Mouse (Mus musculus): ENCODE measurements around the gene Slc7a6os. TPM values are rescaled to one million over a fixed set of nuclear protein-coding genes. Genes with fewer than 3 reads are reported as not detected.
A peak's percentile ranks its signal among the peaks of the same experiment; 100 is the strongest.
"Not testable (repeated sequence)": the region's sequence is repeated elsewhere in the genome, so short reads cannot be mapped to it uniquely, and the experiment has no call there.

Slc7a6os gene
- polyA plus RNA-seq, 1 experiment from 2014 or later, result 33.1 TPM

- H3K4me2 ChIP-seq (ENCODE audit: low read length), result no peak overlapping the region
- WGBS, result 92% methylated on average over 3 of the region's 3 CpGs
- no peaks in the 10 kb centered on the region for H3K27me3 ChIP-seq (ENCODE audit: control insufficient read depth, insufficient read depth, low read depth, low read length)
- no peaks in the 10 kb centered on the region for H3K4me1 ChIP-seq (ENCODE audit: control insufficient read depth, insufficient read depth, low read length)
- no peak for ATAC-seq
- H3K9ac ChIP-seq (ENCODE audit: low read depth, low read length), result no peak overlapping the region
- peaks cover 31% of the 10 kb centered on the region for H3K36me3 ChIP-seq (ENCODE audit: control insufficient read depth, insufficient read depth, low read length)
- H3K9me3 ChIP-seq (replicated peaks; ENCODE audit: control insufficient read depth, low read length, poor library complexity, severe bottlenecking), result no peaks in the 10 kb centered on the region
- no peak overlapping the region for H3K27ac ChIP-seq (ENCODE audit: low read length)
- H3K4me3 ChIP-seq (ENCODE audit: low read depth, low read length), result no peak overlapping the region
Observed at GRCm38 (mm10) chr8:106219620-106220019, 8.9 kb upstream of the Slc7a6os start.

DNA sequence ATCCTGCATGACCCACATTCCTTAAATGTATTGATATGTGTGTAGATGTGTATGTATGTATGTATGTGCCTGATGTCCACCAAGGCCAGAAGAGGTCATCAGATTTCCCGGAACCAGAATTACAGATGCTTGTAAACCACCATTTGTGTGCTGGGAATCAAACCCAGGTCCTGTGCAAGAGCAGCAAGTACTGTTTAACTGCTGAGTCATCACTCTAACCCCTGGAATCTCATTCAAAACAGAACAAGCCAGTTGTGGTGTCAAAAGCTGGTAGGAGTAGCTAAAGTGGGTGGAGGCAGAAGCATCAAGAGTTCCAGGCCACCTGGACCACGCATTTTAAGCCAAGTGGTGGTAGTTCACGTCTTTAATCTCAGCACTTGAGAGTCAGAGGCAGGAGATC is 3.2 kb upstream of the Slc7a6os start:
- Histone ChIP-seq H3K36me3 (ENCODE audit: control insufficient read depth, insufficient read depth, low read length) (peaks cover 9% of the 10 kb centered on the region; the same call in 1 of the 2 replicates), H3K4me2 (ENCODE audit: low read length) (no peak overlapping the region), H3K27me3 (ENCODE audit: control insufficient read depth, insufficient read depth, low read depth, low read length) (no peaks in the 10 kb centered on the region), H3K9ac (ENCODE audit: low read depth, low read length) (no peak overlapping the region), H3K27ac (ENCODE audit: low read length) (no peak overlapping the region), H3K9me3 (replicated peaks; ENCODE audit: control insufficient read depth, low read length, poor library complexity, severe bottlenecking) (no peaks in the 10 kb centered on the region), H3K4me1 (ENCODE audit: control insufficient read depth, insufficient read depth, low read length) (peaks cover 13% of the 10 kb centered on the region), H3K4me3 (ENCODE audit: low read depth, low read length) (no peak overlapping the region)
- no peak for ATAC-seq
- WGBS, result 89% methylated on average over 3 of the region's 3 CpGs

DNA sequence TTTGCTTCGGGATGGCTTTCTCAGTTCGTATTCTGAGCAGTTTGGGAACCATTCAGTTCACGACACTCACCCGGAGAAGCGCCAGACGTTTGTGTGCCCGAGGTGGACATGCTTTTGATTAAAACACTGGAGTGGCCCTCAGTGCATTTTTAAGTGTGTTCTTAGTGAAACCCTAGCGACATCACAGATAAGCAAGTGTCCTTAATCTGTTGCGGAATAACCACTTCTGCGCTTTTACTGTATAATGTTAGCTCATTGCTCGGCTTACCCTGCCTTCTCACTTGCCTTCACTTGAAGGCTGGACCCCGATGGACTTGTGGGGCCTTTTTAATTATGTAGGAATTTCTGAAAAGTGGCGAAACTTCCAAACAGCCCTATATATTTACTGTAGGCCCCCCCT is 686 bp upstream of the Slc7a6os start:
- H3K4me1 ChIP-seq (ENCODE audit: control insufficient read depth, insufficient read depth, low read length), result peaks cover 15% of the 10 kb centered on the region
- H3K4me3 ChIP-seq (ENCODE audit: low read depth, low read length), result peak overlapping the region; percentile 84
- peak; percentile 23 for ATAC-seq
- no peaks in the 10 kb centered on the region for H3K27me3 ChIP-seq (ENCODE audit: control insufficient read depth, insufficient read depth, low read depth, low read length)
- peak overlapping the region; percentile 91 for H3K9ac ChIP-seq (ENCODE audit: low read depth, low read length)
- H3K36me3 ChIP-seq (ENCODE audit: control insufficient read depth, insufficient read depth, low read length), result peaks cover 3% of the 10 kb centered on the region; the same call in 1 of the 2 replicates
- H3K27ac ChIP-seq (ENCODE audit: low read length), result peak overlapping the region; percentile 96
- H3K9me3 ChIP-seq (replicated peaks; ENCODE audit: control insufficient read depth, low read length, poor library complexity, severe bottlenecking), result no peaks in the 10 kb centered on the region
- H3K4me2 ChIP-seq (ENCODE audit: low read length), result peak overlapping the region; percentile 94
- WGBS, result 4% methylated on average over 13 of the region's 13 CpGs

DNA sequence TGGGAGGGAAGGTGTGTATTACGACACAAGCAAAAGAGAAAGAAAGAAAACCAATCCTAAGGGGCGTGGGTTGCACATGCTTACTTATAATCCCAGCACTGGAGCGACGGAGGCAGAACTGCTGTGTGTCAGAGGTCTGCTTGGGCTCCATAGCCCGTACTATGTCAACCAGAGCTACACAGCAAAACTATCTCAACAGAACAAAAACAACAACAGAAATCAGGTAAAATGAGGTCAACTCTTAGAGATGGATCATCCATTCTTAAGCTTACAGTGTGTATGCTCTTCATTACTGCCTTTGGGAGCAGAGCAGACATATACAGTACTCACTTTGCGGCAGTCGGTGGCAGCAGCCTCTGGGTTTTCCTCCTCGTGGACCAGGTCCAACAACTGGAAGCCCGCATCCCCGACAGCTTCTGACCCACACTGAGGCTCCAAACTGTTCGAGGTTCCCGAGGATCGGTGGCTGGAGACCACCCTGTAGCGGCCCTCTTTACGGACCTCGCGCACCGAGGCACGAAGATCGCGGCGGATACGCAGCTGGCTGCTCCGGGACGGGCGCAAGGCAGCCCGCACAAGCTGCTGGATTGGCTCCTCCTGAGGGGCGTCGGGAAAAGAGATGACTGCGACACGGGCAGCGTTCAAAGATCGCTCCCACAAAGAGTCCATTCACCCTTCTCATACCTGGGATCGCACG is 552 bp downstream of the Slc7a6os start:
- ATAC-seq, result peak; percentile 75
- WGBS, result under 1% methylated on average over 35 of the region's 35 CpGs
- Histone ChIP-seq H3K4me3 (ENCODE audit: low read depth, low read length) (peak overlapping the region; percentile 84), H3K9me3 (replicated peaks; ENCODE audit: control insufficient read depth, low read length, poor library complexity, severe bottlenecking) (no peaks in the 10 kb centered on the region), H3K36me3 (ENCODE audit: control insufficient read depth, insufficient read depth, low read length) (peaks cover 3% of the 10 kb centered on the region; the same call in 1 of the 2 replicates), H3K27me3 (ENCODE audit: control insufficient read depth, insufficient read depth, low read depth, low read length) (no peaks in the 10 kb centered on the region), H3K9ac (ENCODE audit: low read depth, low read length) (peak overlapping the region; percentile 91), H3K27ac (ENCODE audit: low read length) (peak overlapping the region; percentile 96), H3K4me2 (ENCODE audit: low read length) (peak overlapping the region; percentile 94), H3K4me1 (ENCODE audit: control insufficient read depth, insufficient read depth, low read length) (peaks cover 15% of the 10 kb centered on the region)

DNA sequence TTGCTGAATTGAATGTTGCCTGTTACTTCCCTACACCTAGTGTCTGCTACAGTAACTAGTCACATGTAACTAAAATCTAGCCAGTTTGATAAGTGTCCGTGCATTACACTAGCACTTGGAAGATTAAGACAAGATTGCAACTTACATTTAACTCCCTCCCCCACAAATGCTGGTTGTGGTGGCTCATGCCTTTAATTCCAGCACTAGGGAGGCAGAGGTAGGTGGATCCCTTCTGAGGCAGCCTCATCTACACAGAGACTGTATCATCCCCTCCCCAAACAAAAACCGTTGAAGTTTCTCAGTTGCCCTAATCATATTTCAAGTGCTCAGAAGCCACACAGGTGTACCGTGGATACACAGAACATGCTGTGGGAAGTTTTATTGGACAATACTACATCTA is 11.1 kb downstream of the Slc7a6os start:
- not testable (repeated sequence) for H3K9me3 ChIP-seq (replicated peaks; ENCODE audit: control insufficient read depth, low read length, poor library complexity, severe bottlenecking); H3K9ac ChIP-seq (ENCODE audit: low read depth, low read length); H3K27ac ChIP-seq (ENCODE audit: low read length); H3K27me3 ChIP-seq (ENCODE audit: control insufficient read depth, insufficient read depth, low read depth, low read length); H3K4me2 ChIP-seq (ENCODE audit: low read length); H3K4me3 ChIP-seq (ENCODE audit: low read depth, low read length); H3K4me1 ChIP-seq (ENCODE audit: control insufficient read depth, insufficient read depth, low read length); ATAC-seq
- peaks cover 29% of the 10 kb centered on the region for H3K36me3 ChIP-seq (ENCODE audit: control insufficient read depth, insufficient read depth, low read length)
- WGBS, result 90% methylated on average over 3 of the region's 3 CpGs

- no peak overlapping the region for H3K27ac ChIP-seq (ENCODE audit: low read length)
- H3K36me3 ChIP-seq (ENCODE audit: control insufficient read depth, insufficient read depth, low read length), result peaks cover 32% of the 10 kb centered on the region
- ATAC-seq, result no peak
- no peak overlapping the region for H3K4me3 ChIP-seq (ENCODE audit: low read depth, low read length)
- H3K27me3 ChIP-seq (ENCODE audit: control insufficient read depth, insufficient read depth, low read depth, low read length), result no peaks in the 10 kb centered on the region
- no peaks in the 10 kb centered on the region for H3K9me3 ChIP-seq (replicated peaks; ENCODE audit: control insufficient read depth, low read length, poor library complexity, severe bottlenecking)
- H3K4me1 ChIP-seq (ENCODE audit: control insufficient read depth, insufficient read depth, low read length), result no peaks in the 10 kb centered on the region
- no peak overlapping the region for H3K9ac ChIP-seq (ENCODE audit: low read depth, low read length)
- 0% methylated on average over 1 of the region's 1 CpGs for WGBS
- H3K4me2 ChIP-seq (ENCODE audit: low read length), result no peak overlapping the region
Observed at GRCm38 (mm10) chr8:106198741-106199140, 12.0 kb downstream of the Slc7a6os start.

DNA sequence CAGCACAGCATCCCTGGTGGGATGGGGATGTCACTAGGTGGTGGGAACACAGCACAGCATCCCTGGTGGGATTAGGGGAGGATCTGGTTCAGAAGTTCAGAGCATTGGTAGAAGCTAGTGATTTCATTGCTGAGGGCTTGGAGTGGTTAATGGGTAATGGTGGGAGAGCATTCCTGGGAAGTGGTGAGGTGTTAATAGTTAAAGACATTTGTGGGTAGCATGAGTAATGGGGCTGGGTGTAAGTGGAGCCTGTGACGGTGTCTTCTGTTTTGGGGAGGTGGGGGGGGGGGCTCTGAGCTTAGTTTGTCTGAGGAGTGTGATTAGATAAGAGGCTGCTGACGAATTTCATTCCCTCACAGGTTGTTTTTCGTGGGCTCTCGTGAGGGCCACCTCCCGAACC is 16.7 kb downstream of the Slc7a6os start:
- no peak overlapping the region for H3K4me2 ChIP-seq (ENCODE audit: low read length)
- H3K9ac ChIP-seq (ENCODE audit: low read depth, low read length), result no peak overlapping the region
- H3K36me3 ChIP-seq (ENCODE audit: control insufficient read depth, insufficient read depth, low read length), result peaks cover 27% of the 10 kb centered on the region
- H3K4me3 ChIP-seq (ENCODE audit: low read depth, low read length), result no peak overlapping the region
- H3K4me1 ChIP-seq (ENCODE audit: control insufficient read depth, insufficient read depth, low read length), result no peaks in the 10 kb centered on the region
- no peaks in the 10 kb centered on the region for H3K27me3 ChIP-seq (ENCODE audit: control insufficient read depth, insufficient read depth, low read depth, low read length)
- 92% methylated on average over 5 of the region's 5 CpGs for whole genome bisulfite sequencing
- no peak for ATAC-seq
- H3K27ac ChIP-seq (ENCODE audit: low read length), result no peak overlapping the region
- no peaks in the 10 kb centered on the region for H3K9me3 ChIP-seq (replicated peaks; ENCODE audit: control insufficient read depth, low read length, poor library complexity, severe bottlenecking)

- 95% methylated on average over 6 of the region's 6 CpGs for WGBS
- H3K4me3 ChIP-seq (ENCODE audit: low read depth, low read length), result no peak overlapping the region
- H3K36me3 ChIP-seq (ENCODE audit: control insufficient read depth, insufficient read depth, low read length), result peaks cover 25% of the 10 kb centered on the region
- ATAC-seq, result no peak
- H3K27ac ChIP-seq (ENCODE audit: low read length), result no peak overlapping the region
- no peak overlapping the region for H3K9ac ChIP-seq (ENCODE audit: low read depth, low read length)
- H3K27me3 ChIP-seq (ENCODE audit: control insufficient read depth, insufficient read depth, low read depth, low read length), result no peaks in the 10 kb centered on the region
- H3K9me3 ChIP-seq (replicated peaks; ENCODE audit: control insufficient read depth, low read length, poor library complexity, severe bottlenecking), result no peaks in the 10 kb centered on the region
- no peaks in the 10 kb centered on the region for H3K4me1 ChIP-seq (ENCODE audit: control insufficient read depth, insufficient read depth, low read length)
- H3K4me2 ChIP-seq (ENCODE audit: low read length), result no peak overlapping the region
Observed at GRCm38 (mm10) chr8:106193162-106193561, 17.6 kb downstream of the Slc7a6os start.

DNA sequence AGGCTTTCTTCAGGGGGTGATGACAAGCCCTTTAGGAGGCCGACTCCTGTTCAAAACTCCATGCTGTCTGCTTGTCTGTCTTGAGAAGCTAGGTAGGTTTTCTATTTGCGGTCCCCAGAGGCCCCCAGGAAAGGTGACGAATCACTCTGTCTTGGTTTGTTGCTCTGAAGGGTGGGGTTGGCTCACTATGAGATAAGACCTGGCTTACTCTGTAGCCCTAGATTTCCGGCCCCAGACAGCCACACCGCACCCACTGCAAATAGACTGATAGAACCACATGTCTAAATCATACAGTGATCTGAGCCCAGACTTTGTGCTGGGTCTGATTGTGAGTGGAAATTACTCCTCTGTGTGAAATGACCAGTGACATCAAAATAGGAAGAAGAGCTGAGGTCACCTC is 19.1 kb downstream of the Slc7a6os start:
- no peaks in the 10 kb centered on the region for H3K4me1 ChIP-seq (ENCODE audit: control insufficient read depth, insufficient read depth, low read length)
- no peak overlapping the region for H3K4me3 ChIP-seq (ENCODE audit: low read depth, low read length)
- no peak overlapping the region for H3K9ac ChIP-seq (ENCODE audit: low read depth, low read length)
- H3K36me3 ChIP-seq (ENCODE audit: control insufficient read depth, insufficient read depth, low read length), result peaks cover 23% of the 10 kb centered on the region
- H3K9me3 ChIP-seq (replicated peaks; ENCODE audit: control insufficient read depth, low read length, poor library complexity, severe bottlenecking), result no peaks in the 10 kb centered on the region
- 91% methylated on average over 5 of the region's 5 CpGs for WGBS
- ATAC-seq, result no peak
- H3K27ac ChIP-seq (ENCODE audit: low read length), result no peak overlapping the region
- H3K27me3 ChIP-seq (ENCODE audit: control insufficient read depth, insufficient read depth, low read depth, low read length), result no peaks in the 10 kb centered on the region
- no peak overlapping the region for H3K4me2 ChIP-seq (ENCODE audit: low read length)
